Mouse (Mus musculus) 3T3-L1 (cell line): ENCODE measurements around the gene Gm27027.
A peak's percentile ranks its signal among the peaks of the same experiment; 100 is the strongest.

Experiments used
- DNase-seq: peaks from one replicate; pipeline ENCODE4 v3.0.0-alpha.2; 2015; ENCODE audit warnings: low read depth, low spot score

The Gm27027 gene

GRCm38 (mm10) chr2:93928866-93929265 is 67.3 kb downstream of the Gm27027 start:
- DNase-seq, result no peak

- peak; percentile 68 for DNase-seq
These were observed 68.3 kb downstream of the Gm27027 start for GRCm38 (mm10) chr2:93927701-93928437.

- DNase-seq, result no peak
These were observed 70.0 kb downstream of the Gm27027 start for GRCm38 (mm10) chr2:93926141-93926540.

- no peak for DNase-seq
These were observed 77.1 kb downstream of the Gm27027 start for GRCm38 (mm10) chr2:93919093-93919492.

- no peak for DNase-seq
These were observed 82.6 kb downstream of the Gm27027 start for GRCm38 (mm10) chr2:93913552-93913951.

- peak; percentile 80 for DNase-seq
These were observed 84.2 kb downstream of the Gm27027 start for GRCm38 (mm10) chr2:93911942-93912341.

GRCm38 (mm10) chr2:93909716-93910115 is 86.4 kb downstream of the Gm27027 start:
- no peak for DNase-seq

- peak; percentile 77 for DNase-seq
These were observed 88.4 kb downstream of the Gm27027 start for GRCm38 (mm10) chr2:93907519-93908294.
